Mouse (Mus musculus) kidney, embryonic 14.5 days (tissue): ENCODE measurements at regions not wholly inside any gene's neighbourhood (a gene's known extent, or its start where the extent isn't known, plus 50 kb on each side); places are given as distances from the start of the nearest gene placed in this dataset.
"Not testable (repeated sequence)": the region's sequence is repeated elsewhere in the genome, so short reads cannot be mapped to it uniquely, and the experiment has no call there.

Source experiments
- ATAC-seq: fragments of 200-750 bp; cut with Nextera tagmentation; 2 replicates; pipeline ENCODE4 v1.8.0; 2017; ENCODE audit warnings: moderate number of reproducible peaks, mild to moderate bottlenecking, moderate TSS enrichment, moderate library complexity; ENCODE audit not compliant: low FRiP score, low TSS enrichment
- H3K27ac ChIP-seq: fragments of 300-500 bp; sonication (generic); 2 replicates; pipeline ENCODE4 v1.5.1; 2014; ENCODE audit warnings: low read depth, mild to moderate bottlenecking, low read length, moderate library complexity, mixed read lengths
- H3K27me3 ChIP-seq: fragments of 300-500 bp; sonication (generic); 2 replicates; pipeline ENCODE4 v1.6.1; 2014; ENCODE audit warnings: mild to moderate bottlenecking, low read length; ENCODE audit not compliant: control insufficient read depth, insufficient read depth
- H3K36me3 ChIP-seq: fragments of 300-500 bp; sonication (generic); 2 replicates; pipeline ENCODE4 v1.6.1; 2014; ENCODE audit warnings: low read length, mixed read lengths; ENCODE audit not compliant: control insufficient read depth, insufficient read depth
- H3K4me1 ChIP-seq: fragments of 300-500 bp; sonication (generic); 2 replicates; pipeline ENCODE4 v1.6.1; 2014; ENCODE audit warnings: low read length, mixed read lengths; ENCODE audit not compliant: control insufficient read depth, insufficient read depth
- H3K4me2 ChIP-seq: fragments of 300-500 bp; sonication (generic); replicated peaks from 2 replicates; pipeline ENCODE4 v1.6.1; 2014; ENCODE audit warnings: low read depth, mild to moderate bottlenecking, low read length
- H3K4me3 ChIP-seq: fragments of 300-500 bp; sonication (generic); 2 replicates; pipeline ENCODE4 v1.5.1; 2014; ENCODE audit warnings: mild to moderate bottlenecking, low read length
- H3K9ac ChIP-seq: fragments of 300-500 bp; sonication (generic); 2 replicates; pipeline ENCODE4 v1.6.1; 2014; ENCODE audit warnings: low read depth, mild to moderate bottlenecking, low read length, moderate library complexity
- H3K9me3 ChIP-seq: fragments of 300-500 bp; sonication (generic); 2 replicates; pipeline ENCODE4 v1.6.1; 2016; ENCODE audit warnings: low read length; ENCODE audit not compliant: control insufficient read depth
- WGBS: fragments of 180-500 bp; shearing (Covaris S2); extraction: QIAGEN DNeasy Blood & Tissue Kit; methylation state at CpG from one replicate; pipeline ENCODE4 v1.1.7; 2014; 5-methylcytosine and 5-hydroxymethylcytosine counted together

GRCm38 (mm10) chr14:17513756-17514155 is 146.3 kb upstream of the Thrb start:
- Histone ChIP-seq H3K9me3 (no peaks in the 10 kb centered on the region), H3K4me3 (no peak overlapping the region), H3K27me3 (no peaks in the 10 kb centered on the region), H3K36me3 (no peaks in the 10 kb centered on the region), H3K27ac (no peak overlapping the region), H3K4me1 (no peaks in the 10 kb centered on the region), H3K9ac (no peak overlapping the region), H3K4me2 (no peak overlapping the region)
- no peak for ATAC-seq
- 38% methylated on average over 1 of the region's 1 CpGs for WGBS

GRCm38 (mm10) chr14:17522696-17523095 is 137.4 kb upstream of the Thrb start:
- H3K27ac ChIP-seq, result no peak overlapping the region
- ATAC-seq, result no peak
- H3K4me2 ChIP-seq, result no peak overlapping the region
- H3K4me3 ChIP-seq, result no peak overlapping the region
- H3K4me1 ChIP-seq, result no peaks in the 10 kb centered on the region
- no peaks in the 10 kb centered on the region for H3K36me3 ChIP-seq
- H3K9ac ChIP-seq, result no peak overlapping the region
- H3K27me3 ChIP-seq, result no peaks in the 10 kb centered on the region
- WGBS, result 83% methylated on average over 3 of the region's 3 CpGs
- no peaks in the 10 kb centered on the region for H3K9me3 ChIP-seq

GRCm38 (mm10) chr14:17523916-17524315 is 136.1 kb upstream of the Thrb start:
- 75% methylated on average over 4 of the region's 4 CpGs for WGBS
- Histone ChIP-seq H3K4me1 (no peaks in the 10 kb centered on the region), H3K36me3 (no peaks in the 10 kb centered on the region), H3K27ac (no peak overlapping the region), H3K27me3 (no peaks in the 10 kb centered on the region), H3K4me3 (no peak overlapping the region), H3K9ac (no peak overlapping the region), H3K4me2 (no peak overlapping the region), H3K9me3 (no peaks in the 10 kb centered on the region)
- no peak for ATAC-seq

- Histone ChIP-seq H3K9ac (no peak overlapping the region), H3K4me1 (no peaks in the 10 kb centered on the region), H3K27ac (no peak overlapping the region), H3K27me3 (no peaks in the 10 kb centered on the region), H3K4me3 (no peak overlapping the region), H3K36me3 (no peaks in the 10 kb centered on the region), H3K4me2 (no peak overlapping the region), H3K9me3 (no peaks in the 10 kb centered on the region)
- 82% methylated on average over 1 of the region's 1 CpGs for WGBS
- no peak for ATAC-seq
Observed at GRCm38 (mm10) chr14:17539322-17539721, 120.7 kb upstream of the Thrb start.

GRCm38 (mm10) chr14:17556458-17556857 is 103.6 kb upstream of the Thrb start:
- Histone ChIP-seq H3K27ac (no peak overlapping the region), H3K4me1 (no peaks in the 10 kb centered on the region), H3K36me3 (no peaks in the 10 kb centered on the region), H3K4me2 (no peak overlapping the region), H3K27me3 (no peaks in the 10 kb centered on the region), H3K9ac (no peak overlapping the region), H3K4me3 (no peak overlapping the region), H3K9me3 (no peaks in the 10 kb centered on the region)
- 93% methylated on average over 1 of the region's 1 CpGs for WGBS
- no peak for ATAC-seq

GRCm38 (mm10) chr14:17560001-17560400 is 100.1 kb upstream of the Thrb start:
- H3K4me1 ChIP-seq, H3K4me2 ChIP-seq, H3K27me3 ChIP-seq, H3K9me3 ChIP-seq, H3K36me3 ChIP-seq, H3K4me3 ChIP-seq, ATAC-seq, H3K27ac ChIP-seq, H3K9ac ChIP-seq: not testable (repeated sequence)
- WGBS, result 53% methylated on average over 3 of the region's 3 CpGs

GRCm38 (mm10) chr14:17567927-17568326 is 92.1 kb upstream of the Thrb start:
- H3K27me3 ChIP-seq, result no peaks in the 10 kb centered on the region
- H3K4me3 ChIP-seq, result no peak overlapping the region
- no peaks in the 10 kb centered on the region for H3K9me3 ChIP-seq
- H3K36me3 ChIP-seq, result no peaks in the 10 kb centered on the region
- WGBS, result 92% methylated on average over 1 of the region's 1 CpGs
- H3K4me1 ChIP-seq, result no peaks in the 10 kb centered on the region
- no peak for ATAC-seq
- no peak overlapping the region for H3K9ac ChIP-seq
- H3K27ac ChIP-seq, result no peak overlapping the region
- H3K4me2 ChIP-seq, result no peak overlapping the region

- no peaks in the 10 kb centered on the region for H3K36me3 ChIP-seq
- H3K27ac ChIP-seq, result no peak overlapping the region
- WGBS, result 72% methylated on average over 2 of the region's 2 CpGs
- ATAC-seq, result no peak
- H3K27me3 ChIP-seq, result no peaks in the 10 kb centered on the region
- no peak overlapping the region for H3K4me2 ChIP-seq
- H3K4me3 ChIP-seq, result no peak overlapping the region
- H3K9ac ChIP-seq, result no peak overlapping the region
- no peaks in the 10 kb centered on the region for H3K9me3 ChIP-seq
- no peaks in the 10 kb centered on the region for H3K4me1 ChIP-seq
Observed at GRCm38 (mm10) chr14:17569087-17569636, 90.9 kb upstream of the Thrb start.

GRCm38 (mm10) chr14:17578776-17579175 is 81.3 kb upstream of the Thrb start:
- no peak overlapping the region for H3K4me3 ChIP-seq
- no peaks in the 10 kb centered on the region for H3K9me3 ChIP-seq
- 62% methylated on average over 1 of the region's 1 CpGs for WGBS
- H3K27ac ChIP-seq, result no peak overlapping the region
- H3K4me1 ChIP-seq, result no peaks in the 10 kb centered on the region
- no peak for ATAC-seq
- no peaks in the 10 kb centered on the region for H3K36me3 ChIP-seq
- no peak overlapping the region for H3K4me2 ChIP-seq
- H3K9ac ChIP-seq, result no peak overlapping the region
- no peaks in the 10 kb centered on the region for H3K27me3 ChIP-seq
